Mouse (Mus musculus) adrenal gland, postnatal 4 days (tissue): ENCODE data around the gene Bod1l. TPM values are rescaled to one million over a fixed set of nuclear protein-coding genes. Genes with fewer than 3 reads are reported as not detected.

Experiments used
- DNase-seq, 2 experiments: peaks; one replicate each; pipeline ENCODE4 v3.0.0; 2021 to 2022; ENCODE audit warnings: low spot score in 2 of 2, mixed read lengths in 2 of 2
- microRNA-seq: library from miRNA; unstranded; fragments of <30 nt; microRNA quantifications from one replicate; pipeline ENCODE4 v1.2.0, GENCODE M21; 2021
- total RNA-seq, 2 experiments: library from RNA; stranded (reverse); gene quantifications; 2 replicates each; pipeline ENCODE4 v1.2.3; 2021

The Bod1l gene
- total RNA-seq, 2 experiments from 2014 or later = 33.7 to 36.9 TPM

DNA sequence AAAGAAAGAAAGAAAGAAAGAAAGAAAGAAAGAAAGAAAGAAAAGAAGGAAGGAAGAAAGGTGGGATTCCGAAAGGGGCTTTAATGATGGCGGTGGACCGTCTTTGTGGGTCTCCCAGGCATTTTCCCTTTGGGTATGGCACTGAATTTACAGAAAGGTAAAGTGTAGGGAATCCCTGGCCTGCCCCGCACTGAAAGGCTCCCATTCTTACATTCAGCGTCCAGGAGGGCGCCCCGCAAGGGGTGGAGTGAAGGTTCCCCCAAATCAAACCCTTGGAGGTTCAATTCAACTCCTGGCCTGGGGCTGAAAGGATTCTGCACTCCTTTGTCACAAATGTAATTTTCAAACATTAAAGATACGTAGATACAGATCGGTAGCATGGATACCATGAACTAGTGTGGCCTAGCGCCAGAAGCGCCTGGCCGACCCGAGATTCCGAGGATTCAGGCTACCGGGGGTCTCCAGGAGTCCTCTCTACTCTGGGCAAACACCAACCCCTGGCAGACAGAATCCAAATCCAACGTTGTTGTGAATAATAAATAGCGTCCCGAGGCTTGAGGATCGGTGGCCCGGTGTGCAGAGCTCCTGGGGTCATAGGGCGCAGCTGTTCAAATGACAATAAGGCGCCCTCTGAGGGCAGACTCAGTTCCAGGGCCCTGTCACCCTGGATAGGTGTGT lies 83.1 kb downstream of the Bod1l start:
- no peak for DNase-seq

DNA sequence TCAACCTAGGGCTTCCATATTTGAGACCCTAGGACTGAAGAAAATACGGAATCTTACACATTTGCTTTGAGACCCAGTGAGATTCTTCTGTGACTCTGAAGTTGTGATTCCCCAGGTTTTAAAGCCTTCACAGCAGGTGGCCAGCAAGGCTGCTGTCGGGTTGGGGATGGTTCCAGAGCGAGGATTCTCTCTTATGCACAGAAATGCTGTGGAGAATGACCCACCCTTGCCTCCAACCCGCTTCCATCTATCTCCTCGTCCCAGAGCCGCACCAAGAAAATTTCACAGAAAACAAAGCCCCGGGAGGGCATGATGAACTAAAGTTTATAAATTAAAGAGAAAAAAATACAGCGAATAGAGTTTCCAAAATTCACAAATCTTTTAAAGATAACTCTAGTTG lies 84.0 kb downstream of the Bod1l start:
- DNase-seq = no peak

DNA sequence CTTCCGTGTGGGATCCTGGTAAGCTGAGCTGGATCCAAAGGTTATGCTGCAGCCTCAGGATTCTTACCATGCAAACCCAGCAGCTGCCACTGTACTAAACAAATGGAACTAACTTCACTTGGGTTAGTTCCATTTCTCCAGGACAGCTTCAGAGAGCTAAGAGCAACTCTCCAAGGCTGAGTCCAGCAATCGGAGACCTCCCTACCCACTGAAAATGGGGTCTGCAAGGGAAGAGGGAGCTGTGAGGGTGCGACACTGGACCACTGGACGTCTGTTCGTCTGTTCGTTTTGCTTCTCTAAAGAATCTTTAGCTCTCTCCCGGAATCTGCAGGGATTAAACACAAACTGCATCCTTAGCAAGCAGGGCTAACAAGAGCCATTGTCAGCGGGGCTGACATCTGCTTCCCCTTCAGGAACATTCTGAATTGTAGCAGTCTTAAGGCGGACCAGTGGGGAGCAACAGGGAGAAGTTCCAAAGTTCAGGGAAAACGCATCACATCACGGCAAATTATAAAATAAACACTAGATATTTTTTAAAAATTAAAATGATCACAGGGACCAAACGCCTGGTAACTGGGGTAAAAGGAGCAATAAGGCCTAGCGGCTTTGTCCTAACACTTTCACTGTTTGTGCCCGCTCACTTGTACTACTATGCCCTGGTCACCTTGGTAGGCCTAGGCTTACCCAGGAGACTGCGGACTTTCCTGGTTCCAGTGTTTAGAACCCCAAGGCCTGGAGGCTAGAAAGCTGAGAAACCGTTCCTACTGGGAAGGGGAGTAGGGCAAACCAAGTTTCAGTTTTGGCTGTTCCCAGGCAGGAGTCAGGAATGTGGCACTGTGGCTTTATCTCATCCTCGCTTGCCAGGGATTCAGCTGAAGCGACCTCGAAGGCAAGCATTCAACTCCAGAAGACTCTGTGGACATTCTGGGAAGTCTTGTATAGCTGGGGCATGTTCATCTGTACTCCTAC lies 85.2 kb downstream of the Bod1l start:
- no peak for DNase-seq

DNA sequence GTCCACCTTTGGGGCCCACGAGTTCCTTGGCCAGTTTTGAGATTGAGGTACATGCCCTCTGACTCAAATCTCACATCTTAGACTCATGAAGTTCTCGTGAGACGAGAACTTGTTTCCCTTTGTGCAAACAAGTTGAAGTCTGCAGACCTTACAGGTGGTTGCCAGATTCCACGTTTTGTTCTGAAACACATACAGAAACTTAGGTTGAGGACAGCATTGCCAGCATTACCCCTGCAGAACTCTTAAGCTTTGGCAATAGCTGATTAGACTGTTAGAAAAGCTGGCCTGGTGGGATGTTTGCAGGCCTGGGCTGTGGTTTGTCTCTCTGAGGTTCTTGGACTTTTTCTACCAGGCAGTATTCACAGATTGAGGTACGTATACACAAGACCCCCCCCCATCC lies 86.8 kb downstream of the Bod1l start:
- no peak for DNase-seq

DNA sequence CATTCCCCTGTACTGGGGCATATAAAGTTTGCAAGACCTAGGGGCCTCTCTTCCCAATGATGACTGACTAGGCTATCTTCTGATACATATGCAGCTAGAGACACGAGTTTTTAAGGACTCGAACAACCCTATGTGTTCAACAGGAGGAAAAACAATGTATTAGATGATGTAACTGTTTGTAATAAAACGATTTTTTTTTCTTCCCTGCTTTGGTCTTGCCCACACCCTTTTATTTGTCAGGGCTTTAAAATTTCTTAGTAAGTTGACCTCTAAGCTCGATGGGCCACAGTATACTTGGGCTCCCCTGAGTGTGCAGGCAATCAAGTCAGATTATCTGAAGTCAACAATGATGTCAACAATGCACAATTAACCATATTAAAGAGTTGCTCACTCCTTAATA lies 87.7 kb downstream of the Bod1l start:
- no peak for DNase-seq

DNA sequence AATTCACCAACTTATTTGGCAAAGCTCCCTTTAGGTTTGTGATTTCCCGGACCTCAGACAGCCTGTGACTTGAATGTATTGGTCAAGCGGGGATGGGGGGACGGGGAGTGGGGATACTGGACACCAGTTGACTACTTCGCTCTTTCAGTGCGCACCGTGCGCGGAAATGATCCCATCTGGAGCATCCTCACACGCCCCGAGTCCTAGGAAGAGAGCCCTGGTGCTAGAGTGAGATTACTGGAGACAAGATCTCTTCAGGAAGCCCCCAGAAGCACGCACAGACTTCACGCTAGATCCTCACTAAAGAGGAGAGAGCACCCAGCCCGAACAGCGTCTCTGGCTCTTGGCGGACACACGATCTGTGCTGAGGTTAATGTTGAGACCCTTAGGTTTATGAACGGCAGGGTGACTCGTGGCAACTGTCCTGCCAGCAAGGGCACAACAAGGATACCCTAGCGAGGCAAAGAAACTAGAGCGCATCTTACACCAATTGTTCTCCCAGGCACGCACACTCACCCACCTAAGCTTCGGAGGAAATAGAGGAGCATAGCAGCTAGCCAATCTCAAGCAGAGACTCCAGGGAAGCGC lies 88.6 kb downstream of the Bod1l start:
- no peak for DNase-seq

DNA sequence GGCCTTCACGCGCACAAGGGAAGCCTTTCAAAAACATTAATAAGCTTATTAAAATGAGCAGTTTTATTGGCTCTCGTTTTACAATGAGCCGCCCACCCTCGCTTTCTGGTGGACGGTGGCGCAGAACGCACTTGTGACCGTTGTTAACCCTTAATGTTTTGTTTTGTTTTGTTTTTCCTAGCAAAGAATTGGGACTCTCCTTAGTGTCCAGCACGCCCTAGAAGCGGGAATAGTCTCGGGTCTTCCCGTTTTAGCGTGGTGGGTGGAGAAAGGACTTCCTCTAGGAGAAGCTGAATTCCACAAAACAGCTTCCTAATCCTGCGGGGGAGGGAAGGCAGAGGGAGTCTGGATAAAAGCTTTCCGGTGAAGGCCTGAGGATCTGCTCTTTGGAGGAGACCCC lies 89.3 kb downstream of the Bod1l start:
- no peak for DNase-seq

DNA sequence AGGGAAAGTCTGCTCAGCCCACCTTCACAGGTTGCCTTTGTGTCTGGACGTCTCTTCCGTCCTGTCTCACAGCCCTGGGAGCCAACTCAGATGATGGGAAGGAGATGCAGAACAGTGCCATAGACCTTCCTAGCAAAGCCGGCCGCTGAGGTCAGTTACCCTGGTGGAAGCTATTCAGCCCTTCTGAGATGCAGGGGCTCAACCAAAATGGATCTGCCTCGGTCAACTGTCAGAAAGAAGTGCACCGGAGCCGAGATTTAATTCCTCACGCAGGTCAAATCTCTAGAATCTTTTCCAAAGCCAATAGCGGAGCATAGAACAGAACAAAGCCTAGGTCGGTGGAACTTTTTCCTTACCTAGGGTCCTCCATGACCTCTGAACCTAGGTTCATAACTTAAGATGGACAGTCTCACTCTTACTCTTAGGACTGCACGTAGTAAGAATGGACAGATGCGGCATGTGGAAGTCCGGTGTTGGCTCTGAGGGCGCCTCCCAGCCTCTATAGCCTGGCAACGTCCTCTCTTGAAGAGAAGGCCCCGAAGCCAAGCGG lies 89.8 kb downstream of the Bod1l start:
- DNase-seq = no peak

DNA sequence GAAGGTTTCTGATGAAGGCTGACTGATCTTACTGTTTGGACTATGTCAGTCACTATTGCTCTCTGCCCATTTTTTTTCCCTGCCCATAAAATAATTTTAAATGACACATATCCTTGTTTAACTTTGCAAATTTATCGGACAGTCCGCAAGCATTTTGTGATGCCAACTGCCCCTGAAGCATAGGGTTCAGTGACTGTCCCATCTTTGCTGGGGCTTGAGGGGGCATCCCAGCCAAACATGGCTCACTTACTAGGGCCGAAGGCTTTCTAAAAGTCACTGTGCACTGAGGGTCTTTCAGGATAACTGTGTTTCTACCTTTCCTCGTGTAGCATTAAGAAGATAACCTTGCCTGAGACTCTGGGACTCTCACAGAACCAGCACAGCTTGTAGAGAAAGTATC lies 91.4 kb downstream of the Bod1l start:
- DNase-seq = no peak

DNA sequence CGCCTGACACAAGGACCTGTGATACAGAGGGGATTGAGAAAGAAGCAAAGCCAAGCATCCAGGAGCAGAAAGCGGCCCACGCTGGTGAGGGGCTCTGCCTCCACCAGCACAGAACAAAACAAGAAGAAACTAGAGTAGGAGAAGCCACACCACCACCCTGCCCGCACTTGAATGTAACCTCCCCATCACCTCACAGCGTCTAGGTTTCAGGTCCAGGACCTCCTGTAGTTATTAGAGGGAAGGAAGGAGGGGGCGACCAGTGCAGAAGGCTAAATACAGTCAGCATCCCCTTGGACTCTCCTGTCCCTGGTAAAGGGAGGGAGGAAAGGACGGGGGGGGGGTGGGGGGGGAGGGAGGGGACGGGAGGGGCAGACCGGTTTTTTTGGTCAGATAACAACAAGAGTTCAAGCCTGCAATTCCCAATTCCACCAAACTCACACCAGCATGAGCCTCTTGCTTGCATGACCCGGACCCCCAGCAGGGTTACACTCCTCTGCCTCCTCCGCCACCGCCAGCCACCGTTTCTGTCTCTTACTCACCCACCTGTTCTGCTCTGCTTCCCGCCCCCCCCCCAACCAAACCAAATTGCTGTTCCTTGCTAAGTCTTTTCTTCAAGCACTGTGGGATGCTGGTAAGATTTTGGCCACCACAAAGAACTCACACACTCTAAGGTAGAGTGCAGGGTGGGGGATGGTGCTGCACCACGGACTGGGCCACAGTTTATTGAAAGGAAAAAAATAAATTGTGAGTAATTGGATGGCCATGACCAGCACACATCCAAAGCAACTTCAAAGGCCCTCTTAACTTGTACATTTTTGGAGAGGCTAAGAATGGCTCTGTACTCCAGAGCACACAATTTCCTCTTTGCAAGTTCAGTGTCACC lies 99.0 kb downstream of the Bod1l start:
- DNase-seq = no peak

DNA sequence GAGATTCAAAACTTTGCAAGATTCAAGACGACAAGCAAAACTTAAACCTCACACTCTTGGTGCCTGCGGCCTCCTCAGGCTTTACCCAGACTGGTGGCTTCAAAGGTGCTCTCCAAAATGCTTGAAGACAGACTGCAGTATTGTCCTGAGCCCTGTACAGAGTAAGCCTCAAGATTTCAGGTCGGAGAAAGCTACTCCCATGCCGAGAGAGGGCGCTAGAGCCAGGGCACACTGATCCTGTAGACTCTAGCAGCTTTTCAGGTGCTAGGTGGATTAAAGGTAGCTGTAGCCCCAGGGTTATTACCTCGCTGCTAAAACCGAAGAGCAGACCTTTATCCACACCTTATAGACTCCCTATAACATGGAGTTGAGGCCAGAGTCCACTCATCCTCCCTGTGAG lies 99.9 kb downstream of the Bod1l start:
- DNase-seq = no peak

DNA sequence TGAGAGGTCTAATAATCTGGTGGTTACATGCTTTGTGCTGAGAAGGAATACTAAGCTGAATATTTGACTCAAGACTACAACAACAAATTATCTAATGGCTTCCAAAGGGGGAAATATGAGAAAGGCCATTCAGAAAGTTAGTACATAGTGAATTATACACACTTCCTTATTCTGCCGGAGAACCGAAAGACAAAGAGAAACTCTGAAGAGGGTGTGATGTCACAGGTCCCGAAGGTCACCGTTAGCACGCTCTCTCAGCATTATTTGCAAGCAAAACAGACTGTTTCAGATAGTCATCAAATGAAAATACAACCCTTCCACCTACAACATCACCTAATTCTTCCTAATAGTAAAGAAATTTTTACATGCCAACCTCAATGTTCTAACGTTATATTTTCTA lies 105.3 kb downstream of the Bod1l start:
- DNase-seq = no peak

Small RNA genes within 50 kb of the gene (microRNA-seq; reads per million reads assigned to microRNA genes)
- not detected for gene Mir6414

Other genes starting within 250 kb of the Bod1l start
- 10 to 100 TPM; 49.8 to 54.7 TPM for gene Rab28, start 136.2 kb downstream of the Bod1l start, total RNA-seq
- not detected for gene Nkx3-2, start 79.8 kb downstream of the Bod1l start, total RNA-seq
- under 1 TPM in 1 of 2 experiments, not detected in 1; 0.14 TPM for gene Gm16223, start 223.6 kb upstream of the Bod1l start, total RNA-seq